Mouse (Mus musculus): ENCODE data around the gene Fam193a.
A peak's percentile ranks its signal among the peaks of the same experiment; 100 is the strongest.

Fam193a gene

GRCm38 (mm10) chr5:34461841-34462240 is 92.1 kb downstream of the Fam193a start:
- no peak for DNase-seq (ENCODE audit: low spot score)

DNA sequence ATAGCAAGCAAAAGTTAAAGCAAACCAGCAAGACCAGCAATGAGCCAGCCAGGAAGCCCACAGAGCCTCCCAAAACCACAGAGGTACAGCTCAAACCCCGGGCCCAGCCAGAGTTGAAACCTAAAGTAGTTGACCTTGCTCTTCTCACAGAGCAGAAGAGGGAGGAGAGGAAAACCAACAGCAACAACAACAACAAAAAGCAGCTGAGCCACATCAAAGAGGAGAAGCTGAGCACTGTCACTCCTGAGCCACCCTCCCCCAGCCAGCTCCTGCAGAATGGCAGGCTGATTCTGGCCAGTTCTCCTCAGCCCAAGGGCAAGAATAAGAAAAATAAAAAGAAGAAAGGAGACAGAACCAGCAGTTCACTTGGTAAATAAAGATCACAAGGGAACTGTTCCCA is 96.3 kb downstream of the Fam193a start:
- DNase-seq (ENCODE audit: low spot score): no peak

- no peak for DNase-seq (ENCODE audit: low spot score)
Measured at GRCm38 (mm10) chr5:34466648-34467047, 96.9 kb downstream of the Fam193a start.

DNA sequence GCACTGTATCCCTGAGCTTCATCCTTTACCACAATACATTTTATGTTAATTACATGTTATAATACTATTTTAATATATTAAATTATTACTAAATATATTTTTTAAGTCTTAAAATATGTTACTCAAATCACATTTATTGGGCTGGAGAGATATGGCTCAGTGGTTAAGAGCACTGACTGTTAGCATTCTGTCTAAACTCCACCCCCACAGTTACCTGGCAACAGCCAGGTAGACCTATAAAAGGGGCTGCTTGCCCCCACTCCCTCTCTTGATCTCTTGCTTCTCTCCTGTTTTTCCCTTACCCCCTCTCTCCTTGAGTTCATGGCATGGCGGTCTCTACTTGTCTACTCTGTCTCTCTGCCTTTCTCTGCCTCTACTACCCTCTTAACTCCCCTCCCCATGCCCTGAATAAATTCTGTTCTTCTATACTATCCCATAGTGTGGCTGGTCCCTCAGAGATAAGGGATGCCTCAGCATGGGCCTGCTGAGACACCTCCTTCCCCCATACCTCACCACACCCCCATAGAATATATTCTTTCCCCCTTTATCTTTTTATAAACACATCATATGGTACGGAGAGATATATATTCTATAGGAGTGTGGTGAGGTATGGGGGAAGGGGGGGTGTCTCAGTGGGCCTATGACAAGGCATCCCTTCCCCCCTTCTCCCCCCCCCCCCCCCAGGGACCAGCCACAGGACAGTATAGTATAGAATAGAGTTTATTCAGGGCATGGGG is 98.5 kb downstream of the Fam193a start:
- peak; percentile 64 for DNase-seq (ENCODE audit: low spot score)

DNA sequence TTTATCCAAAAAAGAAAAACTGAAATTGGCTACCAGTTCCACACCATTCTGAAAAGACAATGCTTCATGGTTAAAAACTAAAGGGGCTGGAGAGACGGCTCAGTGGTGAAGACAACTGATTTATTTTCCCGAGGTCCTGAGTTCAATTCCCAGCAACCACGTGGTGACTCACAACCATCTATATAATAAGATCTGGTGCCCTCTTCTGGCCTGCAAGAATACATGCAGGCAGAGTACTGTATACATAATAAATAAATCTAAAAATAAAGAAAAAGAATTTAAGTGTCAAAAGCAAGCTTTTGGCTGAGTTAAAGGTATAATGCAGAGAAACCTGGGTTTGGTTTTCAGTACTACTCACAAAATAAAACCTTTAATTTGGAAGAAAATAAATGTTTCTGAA is 111.2 kb downstream of the Fam193a start:
- DNase-seq (ENCODE audit: low spot score): no peak

- no peak for DNase-seq (ENCODE audit: low spot score)
Measured at GRCm38 (mm10) chr5:34485731-34486130, 116.0 kb downstream of the Fam193a start.

GRCm38 (mm10) chr5:34487320-34488090 is 117.8 kb downstream of the Fam193a start:
- DNase-seq (ENCODE audit: low spot score): no peak

DNA sequence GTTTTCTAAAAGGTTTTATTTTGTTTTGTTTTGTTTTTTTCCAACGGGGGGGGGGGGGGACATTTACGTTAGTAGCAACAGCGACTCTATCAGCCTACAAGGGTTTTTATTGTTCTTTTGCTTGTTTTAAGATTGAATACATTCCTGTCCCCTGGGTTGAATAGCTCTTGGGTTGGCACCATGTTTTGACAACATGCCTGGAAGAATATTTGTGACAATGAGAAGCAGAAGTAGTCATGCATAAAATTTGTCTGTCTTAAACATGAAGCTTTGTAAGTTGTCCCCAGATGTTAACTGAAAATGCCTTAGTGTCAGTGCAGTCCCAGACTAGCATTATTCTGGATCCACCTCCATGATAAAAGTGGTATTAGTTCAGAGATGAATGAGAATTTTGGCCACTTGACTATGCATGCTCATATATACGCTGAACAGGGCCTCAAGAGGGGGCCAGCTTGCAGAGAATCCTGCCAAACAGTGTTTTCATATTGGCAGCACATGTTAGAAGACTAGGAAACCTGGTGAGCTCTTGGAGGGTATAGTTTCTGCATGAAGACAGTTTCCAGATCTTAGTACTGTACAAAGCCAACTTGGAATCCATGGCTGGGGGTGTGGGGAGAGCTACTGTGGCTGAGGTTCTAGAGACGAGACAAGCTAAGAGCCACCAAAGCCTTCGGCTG is 119.1 kb downstream of the Fam193a start:
- no peak for DNase-seq (ENCODE audit: low spot score)

DNA sequence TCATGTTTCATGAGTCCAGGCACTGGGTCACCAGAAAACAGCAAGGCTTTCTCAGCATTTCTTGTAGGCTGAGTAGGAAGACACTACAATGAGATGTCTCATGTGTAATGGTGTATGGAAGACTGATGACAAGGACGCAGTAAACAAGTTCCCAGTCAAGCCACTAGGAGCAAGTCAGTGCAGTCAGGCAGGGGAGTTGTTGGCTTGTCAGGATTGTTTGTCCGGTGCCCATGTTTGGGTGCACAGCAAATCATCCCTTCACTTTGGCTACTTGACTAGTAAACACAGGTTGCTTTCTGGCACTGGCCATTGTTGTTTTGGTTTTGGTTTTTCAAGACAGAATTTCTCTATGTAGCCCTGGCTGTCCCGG is 119.7 kb downstream of the Fam193a start:
- DNase-seq (ENCODE audit: low spot score): no peak

DNA sequence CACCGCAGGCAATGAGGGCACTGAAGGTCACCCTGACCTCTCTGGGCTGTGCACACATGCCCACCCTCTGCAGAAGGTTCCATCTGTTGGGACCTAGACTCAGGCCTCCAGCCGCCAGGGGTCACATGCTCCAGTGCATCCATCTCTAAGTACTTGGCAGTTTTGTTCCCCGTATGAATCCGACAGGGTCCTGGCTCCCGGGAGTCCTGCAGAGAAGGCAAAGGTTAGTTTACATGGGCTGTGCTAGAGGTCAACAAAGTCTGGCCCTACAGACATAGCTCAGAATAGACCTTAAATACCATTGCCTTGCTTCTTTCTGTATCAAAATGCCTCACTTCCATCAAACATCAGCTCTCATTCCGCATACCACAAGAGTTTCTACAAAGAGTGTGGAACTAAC is 127.0 kb downstream of the Fam193a start:
- DNase-seq (ENCODE audit: low spot score): no peak

- DNase-seq (ENCODE audit: low spot score): no peak
Measured at GRCm38 (mm10) chr5:34500886-34501285, 131.2 kb downstream of the Fam193a start.

DNA sequence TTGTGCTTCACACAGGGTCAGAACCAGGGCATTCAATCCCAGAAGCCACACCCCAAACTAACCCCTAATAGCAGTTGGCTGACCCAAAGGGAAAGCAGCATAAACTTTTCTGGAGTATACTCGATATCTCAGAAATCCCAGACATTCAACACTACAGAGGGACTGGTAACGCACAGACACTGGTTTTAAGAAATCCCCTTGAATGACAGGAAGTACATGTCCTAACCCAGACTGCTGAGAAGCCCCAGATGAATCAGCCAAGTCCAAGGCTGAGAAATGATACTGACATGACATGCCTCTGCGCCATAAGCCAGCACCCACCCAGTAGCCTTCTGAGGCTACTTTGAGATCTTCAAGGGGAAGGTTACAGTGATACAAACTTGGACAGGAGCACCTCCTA is 131.9 kb downstream of the Fam193a start:
- DNase-seq (ENCODE audit: low spot score): no peak

- DNase-seq (ENCODE audit: low spot score): no peak
Measured at GRCm38 (mm10) chr5:34502411-34502810, 132.7 kb downstream of the Fam193a start.

DNA sequence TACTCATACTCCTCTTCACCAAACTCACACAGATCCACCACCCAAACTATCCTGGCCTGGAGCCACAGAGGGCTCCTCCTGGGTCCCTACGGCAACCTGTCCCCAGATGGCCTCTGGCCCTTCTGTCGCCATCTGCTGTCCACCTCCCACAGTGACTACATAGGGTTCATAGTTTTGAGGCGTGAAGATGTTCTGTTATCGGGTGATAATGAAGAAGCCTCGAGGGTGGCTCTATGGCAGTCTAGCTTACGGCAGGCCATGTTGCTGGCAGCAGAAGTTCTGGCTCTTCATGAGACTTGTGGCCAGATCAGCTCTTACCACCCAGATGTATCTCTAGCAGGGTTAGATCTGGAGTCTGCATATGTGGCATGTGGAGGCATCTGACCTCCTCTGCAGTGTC is 133.1 kb downstream of the Fam193a start:
- DNase-seq (ENCODE audit: low spot score): no peak

- no peak for DNase-seq (ENCODE audit: low spot score)
Measured at GRCm38 (mm10) chr5:34512486-34512885, 142.8 kb downstream of the Fam193a start.

DNA sequence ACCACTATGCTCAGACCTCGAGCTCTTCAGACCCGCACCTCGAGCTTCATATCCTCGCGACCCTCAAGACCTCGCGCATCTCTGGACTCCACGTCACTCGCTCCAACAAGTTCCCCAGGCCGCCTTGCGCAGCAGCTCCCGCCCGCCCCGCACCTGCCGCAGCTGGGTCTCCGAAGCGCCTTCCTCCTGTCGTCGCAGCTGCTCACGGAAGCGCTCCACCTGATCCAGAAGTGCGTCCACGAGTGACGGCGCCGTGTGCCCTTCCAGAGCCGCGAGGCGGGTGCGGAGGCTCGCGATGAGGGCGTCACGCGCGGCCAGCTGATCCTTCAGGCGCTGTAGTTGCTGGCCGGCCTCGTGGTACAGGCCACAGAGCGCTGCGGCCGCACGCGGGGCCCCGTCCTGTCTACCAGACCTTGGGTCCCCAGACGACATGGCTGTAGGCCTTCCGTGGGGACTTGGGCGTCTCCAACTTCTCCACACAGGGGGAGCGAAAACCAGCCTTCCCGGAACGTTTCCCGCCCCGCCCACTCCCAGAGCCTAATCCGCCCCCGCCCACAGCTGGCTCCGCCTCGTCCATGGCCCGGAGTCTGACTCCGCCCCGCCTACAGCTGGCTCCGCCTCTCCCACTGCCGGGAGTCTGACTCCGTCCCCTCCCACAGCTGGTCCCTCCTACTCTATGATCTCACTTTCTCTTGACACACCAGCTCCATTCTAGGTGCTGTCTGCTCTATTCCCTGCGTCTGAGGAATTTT is 143.9 kb downstream of the Fam193a start, which contains the start of gene Tnip2:
Gene Tnip2, minus strand, starts transcription at position 526 of the 752 bp plus-strand sequence.
- peak; percentile 96 for DNase-seq (ENCODE audit: low spot score)

DNA sequence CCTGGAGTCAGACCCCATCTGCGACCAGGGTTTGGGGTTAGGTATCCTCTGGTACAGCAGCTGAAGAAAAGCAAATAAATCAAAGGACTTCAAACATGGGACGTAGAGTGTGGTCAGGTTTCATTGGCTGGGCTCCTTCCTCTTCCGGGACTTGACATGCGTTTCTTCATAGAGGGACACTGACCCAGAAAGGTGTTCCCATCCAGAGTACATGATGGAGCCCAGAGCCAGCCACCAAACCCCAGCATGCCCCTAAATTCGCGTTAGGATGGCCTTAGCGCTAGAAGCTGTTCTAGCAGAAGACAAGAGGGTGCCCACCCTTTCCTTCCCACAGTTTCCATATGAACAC is 144.5 kb downstream of the Fam193a start:
- no peak for DNase-seq (ENCODE audit: low spot score)

DNA sequence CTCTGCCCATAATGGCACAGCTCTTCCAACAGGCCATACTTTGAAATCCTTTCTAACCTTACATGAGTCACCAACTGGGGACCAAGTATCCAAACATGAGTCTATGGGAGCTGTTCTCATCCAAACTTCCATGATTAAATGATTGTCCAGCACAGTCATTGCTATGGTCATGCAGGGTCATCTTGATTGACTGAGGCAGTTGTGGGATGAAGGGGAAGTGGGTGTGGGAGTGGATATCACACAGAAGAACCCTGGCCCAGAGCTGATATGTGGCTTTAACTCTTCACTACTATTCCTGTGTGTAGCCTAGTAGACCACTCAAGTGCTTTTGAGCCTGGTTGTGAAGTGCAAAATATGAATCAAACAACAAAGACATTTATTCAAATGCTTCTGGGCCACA is 145.4 kb downstream of the Fam193a start:
- no peak for DNase-seq (ENCODE audit: low spot score)

- peak; percentile 86 for DNase-seq (ENCODE audit: low spot score)
Measured at GRCm38 (mm10) chr5:34517913-34518312, 148.2 kb downstream of the Fam193a start.

DNA sequence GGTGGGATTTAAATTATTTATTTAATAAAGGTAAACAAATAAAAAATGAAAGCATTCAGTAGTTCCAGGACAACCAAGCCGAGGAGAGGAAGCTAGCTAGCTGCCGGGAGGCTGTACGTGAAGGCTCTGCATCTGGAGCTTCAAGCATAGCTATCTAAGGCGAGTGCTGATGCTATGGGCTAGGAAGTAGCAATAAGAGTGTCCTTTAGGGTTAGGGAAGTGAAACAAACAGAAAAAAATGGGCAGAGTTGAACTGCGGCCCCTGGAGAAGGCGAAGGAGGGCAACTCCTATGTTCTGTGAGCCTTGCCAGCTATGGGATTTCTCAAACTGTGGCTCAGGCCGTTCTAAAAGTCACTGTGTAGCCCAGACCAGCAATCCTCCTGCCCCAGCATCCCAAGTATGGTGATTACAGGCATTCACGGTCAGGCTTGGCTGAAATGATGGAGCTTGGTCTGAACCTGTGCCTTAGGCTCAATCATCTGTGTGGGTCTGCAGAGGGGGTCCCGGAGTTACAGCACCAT is 149.7 kb downstream of the Fam193a start:
- no peak for DNase-seq (ENCODE audit: low spot score)

DNA sequence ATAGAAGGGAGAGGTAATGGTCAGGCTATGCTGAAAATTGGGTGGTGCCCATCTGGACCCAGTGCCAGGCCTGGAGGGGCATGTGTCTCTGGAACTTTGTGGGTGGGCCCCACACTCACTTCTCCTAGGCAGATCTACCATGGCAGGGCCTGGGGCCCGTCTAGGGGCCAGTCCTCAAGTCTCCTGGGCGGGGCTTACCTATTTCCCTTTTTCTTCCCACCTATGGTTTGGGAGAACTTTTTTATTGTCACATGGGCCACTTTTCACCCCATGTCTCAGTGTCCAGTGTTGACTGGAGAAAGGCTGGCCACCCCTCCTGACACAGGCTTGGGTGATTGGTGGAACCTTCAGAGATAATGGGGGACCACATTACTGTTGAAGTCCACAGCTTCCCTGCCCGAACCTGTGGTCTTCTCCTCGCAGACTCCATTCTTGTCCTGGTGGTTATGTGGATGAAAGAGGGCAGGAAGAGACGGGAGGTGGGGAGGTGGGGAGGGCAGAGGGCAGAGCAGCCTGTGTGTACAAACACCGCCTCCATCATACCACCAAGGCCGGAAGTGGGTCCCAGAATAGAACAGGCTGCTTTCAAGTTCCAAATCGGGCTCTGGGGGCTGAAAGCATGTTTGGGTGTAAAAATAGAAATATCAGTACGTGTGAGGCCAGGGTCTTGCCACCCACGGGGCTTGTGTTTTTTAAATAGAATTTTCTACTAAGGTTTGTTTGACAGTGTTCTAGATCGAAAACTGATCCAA is 150.9 kb downstream of the Fam193a start:
- no peak for DNase-seq (ENCODE audit: low spot score)

All from c-Kit-positive CD71-positive TER-119-positive erythroid progenitor cells, embryonic 14.5 days (primary cell).